ENCODE assay signal across 24 mouse cellular contexts in genomic region chr2:53850815-53851528, GRCm38 (mm10).
DNase-seq lines count a peak whose midpoint lies in the region; ATAC-seq and TF ChIP-seq lines count a peak whose summit lies in the region.
"Had no signal": no experiment of that assay in that cellular context is flagged by ENCODE, and none has a peak within 500 bp of the region (broad histone marks: within the 10 kb centered on the region; RNA-seq: fewer than 3 reads in every experiment).

No protein-coding gene starts in this region.

- H3K27me3 ChIP-seq in kidney, postnatal 0 days (ENCODE audit: insufficient read depth, low read length) = no peaks in the 10 kb centered on the region
- H3K27me3 ChIP-seq: heart, embryonic 15.5 days; limb, embryonic 12.5 days; liver, embryonic 12.5 days; midbrain, embryonic 15.5 days had no signal

- no peak overlapping the region for H3K27ac ChIP-seq in kidney, postnatal 0 days
- H3K27ac ChIP-seq: forebrain, embryonic 10.5 days; gastrocnemius, adult 2 months; heart, embryonic 15.5 days; hindbrain, embryonic 14.5 days; limb, embryonic 12.5 days; liver, embryonic 12.5 days; midbrain, embryonic 15.5 days; stomach, postnatal 0 days had no signal

- H3K4me2 ChIP-seq in kidney, postnatal 0 days (ENCODE audit: low read length) = no peak overlapping the region
- H3K4me2 ChIP-seq: heart, embryonic 15.5 days; hindbrain, embryonic 14.5 days; limb, embryonic 12.5 days; liver, embryonic 12.5 days; midbrain, embryonic 15.5 days had no signal

- H3K4me1 ChIP-seq in kidney, postnatal 0 days (replicated peaks; ENCODE audit: insufficient read depth, low read length) = no peaks in the 10 kb centered on the region
- H3K4me1 ChIP-seq: forebrain, embryonic 10.5 days; heart, embryonic 15.5 days; limb, embryonic 12.5 days; liver, embryonic 12.5 days; midbrain, embryonic 15.5 days had no signal

- no peak overlapping the region for H3K4me3 ChIP-seq in kidney, postnatal 0 days (replicated peaks; ENCODE audit: low read depth, low read length)
- H3K4me3 ChIP-seq: forebrain, embryonic 10.5 days; gastrocnemius, adult 2 months; heart, embryonic 15.5 days; limb, embryonic 12.5 days; liver, embryonic 12.5 days; midbrain, embryonic 15.5 days had no signal

- peak; percentile 20 for DNase-seq in kidney, postnatal 0 days (ENCODE audit: low spot score)
- DNase-seq in kidney, adult 9 months = no peak
- peak; percentile 25 to 35 for DNase-seq in B cell, adult 2 months
- no peak for DNase-seq in ovary, postnatal 14 days (ENCODE audit: low spot score)
- no peak for DNase-seq in yolk sac, embryonic 10.5 days (ENCODE audit: low spot score)
- DNase-seq in frontal cortex, postnatal 36 days (ENCODE audit: low spot score in 2 of 2) = no peak
- DNase-seq: adrenal gland, postnatal 25 days; cerebellum, adult 11 months; cerebellum, adult 9-11 months; gastrocnemius, adult 2 months; heart, postnatal 36 days; kidney, adult 2 months; lung, adult 2 months; lung, postnatal 14 days had no signal

- WGBS in kidney, postnatal 0 days = 60% methylated on average over 1 of the region's 1 CpGs

- H3K9me3 ChIP-seq in kidney, postnatal 0 days (replicated peaks; ENCODE audit: low read length) = no peaks in the 10 kb centered on the region
- H3K9me3 ChIP-seq: forebrain, embryonic 10.5 days; heart, embryonic 15.5 days; limb, embryonic 12.5 days; liver, embryonic 12.5 days; midbrain, embryonic 15.5 days had no signal

- no peaks in the 10 kb centered on the region for H3K36me3 ChIP-seq in kidney, postnatal 0 days (ENCODE audit: insufficient read depth, low read length)
- H3K36me3 ChIP-seq: forebrain, embryonic 10.5 days; heart, embryonic 15.5 days; limb, embryonic 12.5 days; liver, embryonic 12.5 days; midbrain, embryonic 15.5 days had no signal

- H3K9ac ChIP-seq in kidney, postnatal 0 days (ENCODE audit: low read depth, low read length) = no peak overlapping the region
- H3K9ac ChIP-seq: heart, embryonic 15.5 days; hindbrain, embryonic 14.5 days; limb, embryonic 12.5 days; liver, embryonic 12.5 days; midbrain, embryonic 15.5 days had no signal

- 0 out of 2 replicates have a peak, but pooled peaks have one; percentile 59 for ATAC-seq in kidney, postnatal 0 days (replicated peaks; ENCODE audit: low FRiP score, low read depth)
- peak; percentile 99 for ATAC-seq in common myeloid progenitor, adult 5-6 weeks (replicated peaks; ENCODE audit: low read depth, poor library complexity, severe bottlenecking)
- peak; percentile 88 for ATAC-seq in monocyte, adult 5-6 weeks (replicated peaks; ENCODE audit: insufficient number of reproducible peaks, low FRiP score, low TSS enrichment, poor library complexity, severe bottlenecking)
- ATAC-seq: inflammation-experienced regulatory T-cells, adult 6 months; liver, embryonic 12.5 days; midbrain, embryonic 15.5 days had no signal

- TF ChIP-seq CTCF in kidney, postnatal 0 days (IDR thresholded peaks at IDR 0.05; ENCODE audit: low read depth) = no peak

Comparison
In these comparisons a context has a peak if more than half of its experiments do, and no peak if none do; other contexts are left out.
1. DNase-seq: peak in kidney, postnatal 0 days (single experiment) and B cell, adult 2 months (2 of 2); none in kidney, adult 9 months (single experiment), ovary, postnatal 14 days (single experiment), yolk sac, embryonic 10.5 days (single experiment) and frontal cortex, postnatal 36 days (0 of 2).
2. Peak in every context shown above with its lines, with median percentiles within 50 percentile points of each other: ATAC-seq.